Mouse (Mus musculus) intestine, embryonic 14.5 days (tissue): ENCODE data around the gene Cdk5. TPM values are rescaled to one million over a fixed set of nuclear protein-coding genes. Genes with fewer than 3 reads are reported as not detected.

ENCODE experiments used
- ATAC-seq: fragments of 200-750 bp; cut with Nextera tagmentation; replicated peaks from 2 replicates; pipeline ENCODE4 v1.8.0; 2017; ENCODE audit warnings: low read depth, moderate number of reproducible peaks, moderate TSS enrichment, moderate library complexity; ENCODE audit not compliant: low FRiP score, low TSS enrichment
- DNase-seq: peaks from one replicate; pipeline ENCODE4 v3.0.0-alpha.2; 2018; ENCODE audit warnings: low spot score
- H3K27ac ChIP-seq: fragments of 300-500 bp; sonication (generic); 2 replicates; pipeline ENCODE4 v1.5.1; 2014; ENCODE audit warnings: low read depth, mild to moderate bottlenecking, control low read depth
- H3K27me3 ChIP-seq: fragments of 300-500 bp; sonication (generic); replicated peaks from 2 replicates; pipeline ENCODE4 v1.6.1; 2014; ENCODE audit warnings: low read length, control low read depth; ENCODE audit not compliant: control insufficient read depth, insufficient read depth
- H3K36me3 ChIP-seq: fragments of 300-500 bp; sonication (generic); 2 replicates; pipeline ENCODE4 v1.6.1; 2014; ENCODE audit warnings: low read length, control low read depth; ENCODE audit not compliant: control insufficient read depth, insufficient read depth
- H3K4me1 ChIP-seq: fragments of 300-500 bp; sonication (generic); replicated peaks from 2 replicates; pipeline ENCODE4 v1.6.1; 2014; ENCODE audit warnings: low read length, control low read depth, mixed read lengths; ENCODE audit not compliant: control insufficient read depth, insufficient read depth
- H3K4me2 ChIP-seq: fragments of 300-500 bp; sonication (generic); 2 replicates; pipeline ENCODE4 v1.6.1; 2014; ENCODE audit warnings: low read length
- H3K4me3 ChIP-seq: fragments of 300-500 bp; sonication (generic); 2 replicates; pipeline ENCODE4 v1.5.1; 2014; ENCODE audit warnings: low read depth, low read length, control low read depth, mixed read lengths
- H3K9ac ChIP-seq: fragments of 300-500 bp; sonication (generic); 2 replicates; pipeline ENCODE4 v1.6.1; 2014; ENCODE audit warnings: mild to moderate bottlenecking, low read length
- H3K9me3 ChIP-seq: fragments of 300-500 bp; sonication (generic); 2 replicates; pipeline ENCODE4 v1.6.1; 2016; ENCODE audit warnings: low read length, control low read depth; ENCODE audit not compliant: control insufficient read depth
- WGBS: fragments of 180-500 bp; shearing (Covaris S2); extraction: QIAGEN DNeasy Blood & Tissue Kit; methylation state at CpG from one replicate; pipeline ENCODE4 v1.1.7; 2014; 5-methylcytosine and 5-hydroxymethylcytosine counted together
- polyA plus RNA-seq: library from polyadenylated mRNA; unstranded; fragments of >200 nt; fragmentation: Nextera tagmentation; extraction: Ambion mirVana; gene quantifications from 2 replicates; pipeline ENCODE4 v1.2.1, GENCODE M21; 2014

Gene Cdk5
- polyA plus RNA-seq, 1 experiment from 2014 or later: 41.2 TPM

GRCm38 (mm10) chr5:24443204-24443603 lies 19.9 kb upstream of the Cdk5 start:
- WGBS: 90% methylated on average over 7 of the region's 7 CpGs
- DNase-seq (no peak), ATAC-seq (no peak)
- no peak overlapping the region for H3K4me3 ChIP-seq
- H3K4me1 ChIP-seq: peaks cover 19% of the 10 kb centered on the region
- H3K36me3 ChIP-seq: peaks cover 56% of the 10 kb centered on the region
- no peaks in the 10 kb centered on the region for H3K9me3 ChIP-seq
- no peak overlapping the region for H3K9ac ChIP-seq
- no peak overlapping the region for H3K4me2 ChIP-seq
- no peak overlapping the region for H3K27ac ChIP-seq
- no peaks in the 10 kb centered on the region for H3K27me3 ChIP-seq

- no peak for DNase-seq
- no peaks in the 10 kb centered on the region for H3K9me3 ChIP-seq
- peaks cover 16% of the 10 kb centered on the region for H3K4me1 ChIP-seq
- H3K4me3 ChIP-seq: no peak overlapping the region
- H3K36me3 ChIP-seq: peaks cover 66% of the 10 kb centered on the region
- ATAC-seq: no peak
- WGBS: 84% methylated on average over 9 of the region's 9 CpGs
- no peak overlapping the region for H3K4me2 ChIP-seq
- H3K27me3 ChIP-seq: no peaks in the 10 kb centered on the region
- no peak overlapping the region for H3K9ac ChIP-seq
- H3K27ac ChIP-seq: no peak overlapping the region
Observed at GRCm38 (mm10) chr5:24442029-24442428, 18.7 kb upstream of the Cdk5 start.

GRCm38 (mm10) chr5:24441187-24441586 lies 17.9 kb upstream of the Cdk5 start:
- WGBS: 95% methylated on average over 8 of the region's 8 CpGs
- Histone ChIP-seq H3K36me3 (peaks cover 74% of the 10 kb centered on the region), H3K9me3 (no peaks in the 10 kb centered on the region), H3K9ac (no peak overlapping the region), H3K27ac (no peak overlapping the region), H3K4me3 (no peak overlapping the region), H3K4me2 (no peak overlapping the region), H3K27me3 (no peaks in the 10 kb centered on the region), H3K4me1 (peaks cover 16% of the 10 kb centered on the region)
- ATAC-seq (no peak), DNase-seq (no peak)

GRCm38 (mm10) chr5:24433993-24434392 lies 10.7 kb upstream of the Cdk5 start:
- no peak for DNase-seq
- 90% methylated on average over 8 of the region's 8 CpGs for WGBS
- no peak overlapping the region for H3K4me2 ChIP-seq
- no peak overlapping the region for H3K4me3 ChIP-seq
- peaks cover 97% of the 10 kb centered on the region for H3K36me3 ChIP-seq
- H3K4me1 ChIP-seq: no peaks in the 10 kb centered on the region
- no peaks in the 10 kb centered on the region for H3K27me3 ChIP-seq
- H3K27ac ChIP-seq: no peak overlapping the region
- no peaks in the 10 kb centered on the region for H3K9me3 ChIP-seq
- ATAC-seq: no peak
- no peak overlapping the region for H3K9ac ChIP-seq

GRCm38 (mm10) chr5:24428596-24428995 lies 5.3 kb upstream of the Cdk5 start:
- DNase-seq: peak; percentile 64
- 15% methylated on average over 9 of the region's 9 CpGs for WGBS

GRCm38 (mm10) chr5:24427981-24428402 lies 4.7 kb upstream of the Cdk5 start:
- peaks cover 39% of the 10 kb centered on the region for H3K36me3 ChIP-seq
- no peaks in the 10 kb centered on the region for H3K27me3 ChIP-seq
- no peaks in the 10 kb centered on the region for H3K9me3 ChIP-seq
- peak; percentile 72 for DNase-seq
- peak; percentile 45 for ATAC-seq
- H3K4me1 ChIP-seq: peaks cover 29% of the 10 kb centered on the region
- 10% methylated on average over 15 of the region's 15 CpGs for WGBS
- H3K4me3 ChIP-seq: peak overlapping the region; percentile 22
- no peak overlapping the region for H3K9ac ChIP-seq
- H3K4me2 ChIP-seq: peak overlapping the region; percentile 88
- H3K27ac ChIP-seq: peak overlapping the region; percentile 44; the same call in 1 of the 2 replicates

More at GRCm38 (mm10) chr5:24428596-24428995, 5.3 kb upstream of the Cdk5 start:
- Histone ChIP-seq H3K4me3 (peak overlapping the region; percentile 22), H3K27ac (peak overlapping the region; percentile 44), H3K4me1 (peaks cover 29% of the 10 kb centered on the region), H3K27me3 (no peaks in the 10 kb centered on the region), H3K36me3 (peaks cover 45% of the 10 kb centered on the region), H3K9me3 (no peaks in the 10 kb centered on the region), H3K4me2 (peak overlapping the region; percentile 29), H3K9ac (no peak overlapping the region)
- no peak for ATAC-seq

GRCm38 (mm10) chr5:24427285-24427633 lies 3.9 kb upstream of the Cdk5 start:
- DNase-seq (no peak), ATAC-seq (no peak)
- 29% methylated on average over 12 of the region's 12 CpGs for WGBS
- no peaks in the 10 kb centered on the region for H3K27me3 ChIP-seq
- peak overlapping the region; percentile 88 for H3K4me2 ChIP-seq
- no peak overlapping the region for H3K9ac ChIP-seq
- peak overlapping the region; percentile 18 for H3K4me3 ChIP-seq
- peaks cover 32% of the 10 kb centered on the region for H3K36me3 ChIP-seq
- H3K4me1 ChIP-seq: peaks cover 37% of the 10 kb centered on the region
- H3K27ac ChIP-seq: no peak overlapping the region
- H3K9me3 ChIP-seq: no peaks in the 10 kb centered on the region

- DNase-seq: no peak
- H3K9me3 ChIP-seq: no peaks in the 10 kb centered on the region
- 13% methylated on average over 9 of the region's 9 CpGs for WGBS
- H3K27me3 ChIP-seq: no peaks in the 10 kb centered on the region
- H3K4me3 ChIP-seq: peak overlapping the region; percentile 70
- peaks cover 29% of the 10 kb centered on the region for H3K36me3 ChIP-seq
- peaks cover 38% of the 10 kb centered on the region for H3K4me1 ChIP-seq
- no peak for ATAC-seq
- H3K4me2 ChIP-seq: peak overlapping the region; percentile 88
- H3K9ac ChIP-seq: 0 out of 2 replicates have a peak overlapping the region, but pooled peaks have one; percentile 58
- no peak overlapping the region for H3K27ac ChIP-seq
Observed at GRCm38 (mm10) chr5:24426556-24427284, 3.4 kb upstream of the Cdk5 start.

GRCm38 (mm10) chr5:24426037-24426432 lies 2.7 kb upstream of the Cdk5 start:
- Histone ChIP-seq H3K4me2 (peak overlapping the region; percentile 88), H3K4me1 (peaks cover 38% of the 10 kb centered on the region), H3K36me3 (peaks cover 24% of the 10 kb centered on the region), H3K9me3 (no peaks in the 10 kb centered on the region), H3K4me3 (peak overlapping the region; percentile 70), H3K27me3 (no peaks in the 10 kb centered on the region), H3K27ac (no peak overlapping the region), H3K9ac (peak overlapping the region; percentile 58)
- ATAC-seq (no peak), DNase-seq (peak; percentile 62)
- WGBS: 2% methylated on average over 10 of the region's 10 CpGs
